Mouse (Mus musculus) megakaryocyte, embryonic 14.5 days (primary cell): Measurements from ENCODE around the gene Cyp8b1.

Experiments
- FLI1 ChIP-seq: IDR thresholded peaks from 2 replicates; pipeline ENCODE4 v1.6.1; 2012; ENCODE audit warnings: low read length, inconsistent platforms, mixed read lengths
- GATA1 ChIP-seq: IDR thresholded peaks from 3 replicates; pipeline ENCODE4 v1.6.1; 2012; ENCODE audit warnings: mixed read lengths, low read length, inconsistent platforms, borderline replicate concordance

DNA sequence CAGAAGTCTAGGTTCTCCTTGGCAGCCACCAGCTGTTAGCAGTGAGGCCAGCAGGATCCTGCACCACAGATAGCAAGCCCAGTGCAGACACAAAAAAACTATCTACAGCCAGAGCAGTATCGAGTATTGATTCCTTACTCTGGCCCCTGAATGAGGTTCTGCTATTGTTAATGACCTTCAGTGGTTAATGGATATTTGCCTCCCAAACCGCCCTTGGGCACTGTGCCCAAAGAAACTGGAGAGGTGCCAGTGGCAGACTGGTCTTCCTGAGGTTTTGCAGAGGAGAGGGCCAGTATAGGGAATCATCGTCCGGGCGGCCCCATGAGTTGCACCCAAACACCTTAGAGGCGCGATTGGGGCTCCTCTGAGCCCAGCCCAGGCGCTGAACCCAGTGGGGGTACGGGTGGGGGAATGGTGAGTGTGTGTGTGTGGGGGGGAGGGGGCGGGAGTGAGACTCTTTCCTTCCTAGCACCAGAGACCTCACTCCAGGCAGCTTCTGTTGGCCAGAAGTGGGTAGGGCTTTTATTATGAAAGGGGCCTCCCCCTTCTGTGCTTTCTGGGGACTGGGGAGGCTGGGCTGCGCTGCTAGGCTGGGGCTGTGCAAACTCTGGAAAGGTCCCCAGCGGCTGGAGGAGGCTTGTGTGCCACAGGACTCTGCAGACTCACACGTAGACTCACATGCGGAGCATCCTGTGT is 34.5 kb upstream of the Cyp8b1 start, which contains the start of gene Fam198a:
- TF ChIP-seq GATA1 (no peak), FLI1 (no peak)
